Mouse (Mus musculus) B cell, adult 2 months (primary cell): ENCODE measurements around the gene Syne1.
A peak's percentile ranks its signal among the peaks of the same experiment; 100 is the strongest.

Experiments
- DNase-seq, 2 experiments: peaks; one replicate each; pipeline ENCODE4 v3.0.0; 2022

The Syne1 gene

GRCm38 (mm10) chr10:5124757-5125156, 426.5 kb downstream of the Syne1 start:
- DNase-seq, result no peak

- no peak for DNase-seq
Measured at GRCm38 (mm10) chr10:5116720-5117119, 434.6 kb downstream of the Syne1 start.

GRCm38 (mm10) chr10:5116155-5116554, 435.1 kb downstream of the Syne1 start:
- DNase-seq, result no peak

DNA sequence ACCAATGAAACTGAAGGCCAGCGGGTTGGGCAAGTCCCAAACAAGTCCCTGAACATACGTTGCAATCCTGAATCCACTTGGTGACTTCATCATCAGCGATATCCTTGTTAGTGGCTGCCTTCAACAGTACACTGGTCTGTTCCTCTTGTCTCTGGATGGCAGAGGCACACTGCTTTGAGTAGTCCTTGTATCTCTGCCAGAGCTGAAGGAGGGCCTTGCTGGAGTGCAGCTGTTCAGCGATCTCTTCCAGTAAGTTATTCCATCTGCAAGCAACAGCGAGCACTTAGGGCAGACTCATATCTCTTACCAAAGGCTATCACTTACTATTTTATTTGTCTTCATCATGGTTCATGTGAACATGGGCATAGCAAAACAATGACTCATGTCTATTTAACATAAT, 440.5 kb downstream of the Syne1 start:
- DNase-seq, result no peak

DNA sequence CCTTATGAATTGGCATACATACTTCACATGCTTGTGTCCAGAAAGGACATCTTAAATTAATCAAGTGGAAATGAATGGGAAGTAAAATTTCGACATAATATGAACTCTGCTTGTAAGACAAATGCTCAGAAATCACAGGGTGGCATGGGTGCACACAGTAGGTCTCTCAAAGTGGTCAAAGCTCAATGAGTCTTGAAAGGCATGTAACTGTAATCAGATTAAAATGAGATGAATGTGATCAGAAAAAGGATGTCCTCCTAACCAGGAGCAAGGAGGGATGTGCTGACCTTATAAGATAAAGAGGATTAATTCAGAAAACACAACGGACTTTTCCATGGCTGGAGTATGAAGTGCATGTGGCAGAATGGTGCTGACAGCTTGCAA, 453.5 kb downstream of the Syne1 start:
- DNase-seq, result no peak

DNA sequence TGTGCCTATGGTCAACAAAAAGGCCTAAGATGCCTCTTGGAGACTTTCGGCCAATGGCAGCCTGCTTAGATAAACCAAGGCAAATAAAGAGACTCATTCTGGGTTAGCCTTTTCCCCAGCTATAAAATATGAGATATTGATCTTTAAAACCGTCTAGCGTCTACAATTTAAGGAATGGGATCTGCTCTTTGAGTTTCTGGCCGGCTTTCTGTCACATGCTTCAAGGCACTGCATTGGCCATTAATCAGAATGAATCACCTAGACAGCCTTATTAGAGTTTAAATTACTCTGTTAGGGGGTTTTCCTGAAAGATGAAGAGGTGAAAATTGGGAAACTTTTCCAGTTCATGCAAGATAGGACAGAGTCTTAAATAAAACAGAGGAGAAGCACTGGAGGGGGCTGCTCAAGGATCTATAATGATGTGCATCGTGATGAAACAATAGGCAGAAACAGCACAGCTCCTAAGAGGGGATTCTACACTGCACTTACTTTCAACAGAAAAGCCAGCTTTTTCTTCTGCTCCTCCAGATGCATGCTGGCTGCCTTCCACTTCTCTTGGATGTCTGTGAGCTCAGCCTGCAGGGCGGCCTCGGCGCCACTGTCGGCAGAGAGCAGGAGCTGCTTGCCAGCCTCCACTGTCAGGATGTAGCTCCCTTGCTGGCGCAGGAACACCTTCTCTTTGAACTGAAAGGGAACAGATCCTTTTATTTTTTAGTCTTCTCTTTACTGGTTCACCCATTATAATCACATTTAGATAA, 454.1 kb downstream of the Syne1 start:
- no peak for DNase-seq

GRCm38 (mm10) chr10:5089133-5089532, 462.1 kb downstream of the Syne1 start:
- DNase-seq, result no peak

DNA sequence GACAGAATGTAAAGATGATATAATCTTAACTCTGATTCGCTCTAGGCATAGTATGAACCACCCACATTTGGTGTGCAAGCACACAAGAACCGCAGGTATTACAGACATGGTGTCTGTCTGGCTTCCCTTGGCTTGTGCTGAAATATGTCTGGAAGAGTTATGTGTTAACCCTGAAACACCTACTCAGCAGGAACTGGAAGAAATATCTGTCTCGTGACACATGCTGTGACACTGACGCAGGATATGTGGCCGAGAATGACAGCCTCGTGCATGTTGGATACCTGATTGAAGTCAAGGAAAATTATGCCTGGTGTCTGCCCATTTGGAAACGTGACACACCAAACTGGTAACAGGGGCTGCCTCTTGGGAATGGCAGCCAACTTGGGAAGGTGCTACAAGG, 463.9 kb downstream of the Syne1 start:
- DNase-seq, result no peak

- DNase-seq, result no peak
Measured at GRCm38 (mm10) chr10:5086329-5086728, 465.0 kb downstream of the Syne1 start.

DNA sequence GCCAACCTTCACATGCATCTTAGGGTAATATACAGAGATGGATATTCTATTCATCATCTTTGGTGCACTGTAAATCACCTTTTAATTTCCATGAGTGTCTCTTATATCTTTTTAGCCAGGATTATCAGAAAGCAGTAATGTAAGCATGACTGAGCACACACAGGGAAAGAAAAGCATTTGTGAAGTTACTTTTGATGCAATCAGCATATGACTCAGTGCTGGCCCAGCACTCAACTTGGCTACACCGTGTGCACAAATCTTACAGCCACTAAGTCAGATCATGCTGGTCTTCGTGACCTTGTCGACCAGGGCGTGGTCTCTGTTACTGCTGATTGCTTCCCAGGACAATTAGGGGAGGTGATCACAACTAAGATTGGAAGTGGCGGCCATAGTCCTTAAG, 465.5 kb downstream of the Syne1 start:
- DNase-seq, result no peak

- DNase-seq, result no peak
Measured at GRCm38 (mm10) chr10:5083716-5084115, 467.6 kb downstream of the Syne1 start.

GRCm38 (mm10) chr10:5079945-5080468, 471.3 kb downstream of the Syne1 start:
- peak; percentile 2 to 3 for DNase-seq

GRCm38 (mm10) chr10:5075724-5076123, 475.6 kb downstream of the Syne1 start:
- no peak for DNase-seq

DNA sequence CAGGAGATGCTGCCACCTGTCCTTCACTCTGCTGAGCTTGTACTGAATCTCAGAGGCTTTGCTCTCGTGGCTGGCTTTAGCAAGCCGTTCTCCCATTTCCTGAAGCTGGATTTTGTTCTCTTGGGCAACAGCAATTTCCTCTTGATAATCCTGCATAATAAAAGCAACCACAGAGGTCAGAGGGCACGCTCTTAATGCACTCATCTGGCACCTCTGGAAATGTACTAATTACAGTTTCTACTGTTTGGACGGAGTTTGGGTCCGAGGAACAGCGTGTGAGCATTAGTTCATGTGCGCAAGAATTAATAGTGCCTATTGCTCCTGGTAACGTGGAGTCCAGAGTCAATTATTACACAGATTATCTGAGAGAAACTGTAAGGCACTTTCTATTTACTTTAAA, 479.2 kb downstream of the Syne1 start:
- DNase-seq, result no peak

- no peak for DNase-seq
Measured at GRCm38 (mm10) chr10:5070941-5071231, 480.4 kb downstream of the Syne1 start.

DNA sequence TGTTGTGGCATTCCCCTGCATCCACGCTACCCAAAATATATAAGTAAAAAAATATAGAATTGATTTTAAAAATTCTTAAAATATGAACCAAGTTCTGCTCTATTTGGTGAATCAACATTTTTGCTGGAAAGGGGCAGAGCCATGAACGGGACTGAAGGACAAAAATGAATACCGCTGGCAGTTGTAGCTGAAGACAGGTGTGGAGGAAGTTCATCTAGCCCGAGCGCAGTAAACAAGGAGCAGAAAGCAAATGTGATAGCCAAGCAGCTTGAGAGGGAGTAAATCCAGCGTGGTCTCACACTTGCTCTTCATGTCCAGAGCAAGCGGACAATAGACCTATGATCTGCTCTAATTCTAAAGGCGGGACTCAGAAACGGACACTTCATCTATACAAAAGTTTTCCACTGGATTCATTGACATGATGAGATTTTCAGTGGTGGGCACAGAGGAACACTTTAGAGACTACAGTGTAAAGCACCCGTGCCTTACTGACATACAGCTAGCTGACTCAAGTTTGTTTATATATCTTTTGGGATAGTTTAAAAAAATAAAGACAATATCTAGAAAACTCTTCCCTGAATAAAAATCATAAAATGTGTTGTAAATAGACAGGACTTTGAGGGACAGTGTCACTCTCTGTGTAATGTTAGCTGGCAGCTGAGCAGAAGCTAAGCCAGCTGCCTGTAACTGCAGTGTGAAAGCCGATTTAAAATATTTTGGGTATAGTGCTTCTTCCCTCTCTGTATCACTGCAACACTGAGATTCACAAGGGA, 480.9 kb downstream of the Syne1 start:
- no peak for DNase-seq

DNA sequence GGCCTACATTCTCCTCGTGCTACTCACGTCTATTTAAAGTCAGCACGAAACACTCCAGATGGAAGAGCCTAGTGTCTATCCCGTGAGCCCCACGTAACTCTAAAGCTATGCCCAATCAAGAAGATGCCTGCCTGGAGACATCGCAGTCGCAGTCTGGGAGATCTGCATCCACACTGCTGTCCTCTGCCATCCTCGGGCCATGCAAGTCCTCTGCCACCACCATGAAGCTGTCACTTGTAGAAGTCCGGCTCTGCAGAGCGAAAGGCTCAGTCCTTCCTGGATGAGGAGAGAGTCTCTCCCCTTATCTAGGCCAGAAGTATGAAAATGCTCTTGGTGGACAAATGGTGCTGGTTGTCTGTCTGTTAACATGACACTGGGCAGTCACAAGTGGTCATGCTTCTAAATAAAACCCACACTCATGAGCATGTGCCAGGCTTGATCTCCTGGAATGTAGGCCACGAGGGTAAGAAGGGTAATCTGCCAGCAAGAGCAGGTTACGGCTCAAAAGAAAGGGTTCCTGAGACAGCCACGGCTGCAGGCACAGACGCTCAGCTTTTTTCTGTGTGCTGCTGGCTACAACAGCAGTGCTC, 482.5 kb downstream of the Syne1 start, which contains the start of gene Gm10097:
TSS of gene Gm10097 (plus strand) at position 517 of the 590 bp plus-strand sequence.
- DNase-seq, result no peak

DNA sequence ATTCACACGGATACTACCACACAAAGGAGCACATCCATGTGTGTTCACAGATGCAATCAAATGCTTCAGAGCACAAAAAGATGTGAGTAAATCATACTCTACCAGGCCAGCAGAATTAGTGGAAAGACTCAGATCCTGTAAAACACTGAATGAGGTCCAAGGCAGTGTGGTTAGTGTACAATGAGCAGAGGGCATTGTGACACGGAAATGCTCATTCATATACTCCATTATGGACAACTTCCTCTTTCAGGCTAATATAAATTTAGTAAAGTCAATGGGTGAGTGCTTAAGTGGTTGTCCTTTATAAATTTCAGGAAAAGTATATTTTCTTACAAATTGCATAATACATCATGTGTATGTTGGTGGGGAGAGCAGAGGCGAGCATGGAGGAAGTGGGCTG, 484.2 kb downstream of the Syne1 start:
- DNase-seq, result no peak

GRCm38 (mm10) chr10:5059983-5060382, 491.3 kb downstream of the Syne1 start:
- no peak for DNase-seq

DNA sequence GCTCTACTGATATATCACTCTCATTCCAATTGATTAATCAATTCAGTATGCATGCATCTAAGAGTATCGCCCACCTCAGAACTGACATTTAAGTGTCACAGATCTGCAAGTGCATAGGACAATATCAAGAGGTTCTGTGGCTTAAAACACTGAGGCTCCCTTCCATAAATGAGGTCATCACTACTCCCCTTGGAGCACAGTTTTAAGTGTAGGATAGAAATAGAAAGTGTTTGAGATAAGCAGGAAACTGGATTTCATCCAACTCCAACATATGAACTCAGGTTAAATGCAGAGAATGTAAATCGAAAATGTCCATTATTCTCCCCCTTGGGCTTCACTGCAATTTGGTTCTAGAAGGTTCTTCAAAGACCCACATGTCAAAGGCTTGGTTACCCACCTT, 492.4 kb downstream of the Syne1 start:
- DNase-seq, result no peak

DNA sequence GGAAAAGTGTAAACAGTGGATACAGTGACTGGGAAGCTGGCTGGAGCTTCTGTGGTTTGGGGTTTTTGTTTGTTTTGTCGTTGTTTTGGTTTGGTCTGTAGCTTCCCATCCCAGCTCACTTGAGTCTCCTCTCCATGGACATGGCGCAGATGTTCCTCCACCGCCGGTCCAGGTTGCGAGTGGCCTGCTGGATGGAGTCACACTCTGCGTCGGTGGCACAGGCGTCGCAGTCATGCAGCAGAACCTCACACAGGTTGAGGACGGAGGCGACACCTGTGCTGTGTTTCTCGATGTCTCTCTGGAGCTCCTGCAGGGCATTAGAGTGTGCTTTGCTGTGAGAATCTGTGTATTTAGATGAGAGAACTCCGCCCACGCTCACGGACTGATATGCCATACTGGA, 493.6 kb downstream of the Syne1 start:
- DNase-seq, result no peak

DNA sequence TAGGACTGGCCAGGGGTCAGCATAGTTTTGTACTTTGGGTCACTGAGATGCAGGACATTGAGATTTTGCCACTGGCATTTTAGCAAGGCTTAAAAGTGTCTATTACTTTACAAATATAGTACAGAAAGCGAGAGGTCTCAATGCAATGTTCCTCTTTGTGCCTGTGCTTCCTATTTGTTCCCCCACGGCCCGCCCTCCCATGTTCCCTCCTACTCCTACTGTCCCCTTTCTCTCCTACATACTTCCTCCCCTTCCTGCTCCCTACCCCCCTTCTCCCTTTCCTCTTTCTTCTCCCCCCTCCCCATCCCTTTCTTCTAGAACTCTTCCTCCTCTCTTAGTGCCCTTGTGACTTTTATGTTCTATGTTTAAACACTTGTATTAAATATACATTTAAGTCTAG, 494.3 kb downstream of the Syne1 start:
- no peak for DNase-seq

GRCm38 (mm10) chr10:5056243-5056735, 495.0 kb downstream of the Syne1 start:
- DNase-seq, result no peak

DNA sequence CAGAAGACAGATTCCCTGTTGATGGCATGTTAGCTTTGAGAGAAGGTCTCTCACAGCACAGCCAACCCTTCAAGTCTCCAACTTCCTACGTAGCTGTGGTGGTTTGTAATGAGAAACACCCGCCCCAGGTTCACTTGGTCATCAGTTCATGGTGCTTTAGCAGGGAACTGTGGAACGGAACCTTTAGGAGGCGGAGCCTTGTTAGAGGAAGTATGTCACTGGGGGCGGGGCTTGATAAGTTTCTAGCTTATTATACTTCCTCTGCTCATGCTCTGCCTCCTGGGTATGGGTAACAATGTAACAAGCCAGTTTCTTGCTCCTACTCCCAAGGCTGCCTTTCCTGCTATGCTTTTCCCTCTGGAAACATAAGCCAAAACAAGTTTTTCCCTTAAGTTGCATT, 505.6 kb downstream of the Syne1 start:
- DNase-seq, result peak; percentile 2 to 6
